Mouse (Mus musculus): Measurements from ENCODE around the gene Rrp1b. TPM values are rescaled to one million over a fixed set of nuclear protein-coding genes. Genes with fewer than 3 reads are reported as not detected.

The Rrp1b gene
- polyA plus RNA-seq, 1 experiment from 2014 or later, result 44.7 TPM

DNA sequence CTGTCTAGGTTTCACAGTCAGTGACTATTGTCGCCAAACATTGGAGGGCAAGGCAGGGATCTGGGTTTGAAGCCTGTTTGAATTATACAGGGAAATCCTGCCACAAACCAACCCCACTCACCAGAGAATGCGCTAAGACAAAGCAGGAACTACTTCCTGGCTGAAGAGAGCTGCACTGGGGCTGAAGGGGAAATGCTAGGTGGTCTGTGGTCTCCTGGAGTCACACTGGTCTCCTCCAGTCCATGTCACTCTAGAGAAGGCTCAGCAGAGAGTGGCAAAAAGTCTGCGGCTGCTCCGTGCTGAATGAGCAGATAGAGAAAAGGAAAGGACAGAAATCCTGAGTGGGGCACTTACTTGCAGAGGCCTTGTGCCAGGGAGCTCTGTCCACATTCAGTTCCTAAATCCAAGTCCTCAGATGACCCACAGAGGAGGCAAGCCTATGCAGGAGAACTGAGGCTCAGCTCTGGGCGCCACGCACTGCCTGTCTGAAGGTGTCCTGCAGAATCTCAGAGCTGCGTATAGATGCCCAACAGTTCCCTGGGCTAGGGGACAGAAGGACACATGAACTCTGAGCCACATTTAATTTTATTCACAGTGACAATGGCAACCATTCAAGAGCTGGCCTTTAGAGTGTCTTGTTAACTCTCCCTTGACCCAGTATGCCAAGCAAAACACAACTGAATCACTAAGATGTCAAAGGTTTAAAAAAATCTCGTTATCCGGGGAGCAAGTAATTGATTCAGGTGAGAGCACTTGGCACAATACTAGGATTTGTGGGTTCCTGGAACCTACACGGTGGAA is 75.3 kb downstream of the Rrp1b start:
- Histone ChIP-seq H3K4me1 (peaks cover 14% of the 10 kb centered on the region), H3K27ac (replicated peaks) (no peak overlapping the region), H3K36me3 (no peaks in the 10 kb centered on the region), H3K27me3 (peaks cover 15% of the 10 kb centered on the region; the same call in 1 of the 2 replicates), H3K9me3 (no peaks in the 10 kb centered on the region), H3K4me2 (replicated peaks) (no peak overlapping the region), H3K4me3 (no peak overlapping the region), H3K9ac (replicated peaks) (no peak overlapping the region)
- no peak for ATAC-seq (replicated peaks)
- WGBS, result 70% methylated on average over 10 of the region's 10 CpGs

Other genes with a start within 250 kb of the Rrp1b start
- gene Sik1, start 180.3 kb upstream of the Rrp1b start, polyA plus RNA-seq (2015; fragmentation: Nextera tagmentation; extraction: Ambion mirVana), result 17.3 and 24.5 TPM in 2 replicates
- 0.28 and 0.84 TPM in 2 replicates for gene Hsf2bp, start 249 bp downstream of the Rrp1b start, polyA plus RNA-seq (2015; fragmentation: Nextera tagmentation; extraction: Ambion mirVana)
- gene Notch3, start 130.8 kb downstream of the Rrp1b start, polyA plus RNA-seq (2015; fragmentation: Nextera tagmentation; extraction: Ambion mirVana), result 5.6 and 5.8 TPM in 2 replicates
- gene Ephx3, start 153.4 kb downstream of the Rrp1b start, polyA plus RNA-seq (2015; fragmentation: Nextera tagmentation; extraction: Ambion mirVana), result 0.17 and 0.20 TPM in 2 replicates
- 80.2 and 80.8 TPM in 2 replicates for gene Brd4, start 248.6 kb downstream of the Rrp1b start, polyA plus RNA-seq (2015; fragmentation: Nextera tagmentation; extraction: Ambion mirVana)